ENCODE assay signal across 14 mouse cellular contexts in the genomic region with DNA sequence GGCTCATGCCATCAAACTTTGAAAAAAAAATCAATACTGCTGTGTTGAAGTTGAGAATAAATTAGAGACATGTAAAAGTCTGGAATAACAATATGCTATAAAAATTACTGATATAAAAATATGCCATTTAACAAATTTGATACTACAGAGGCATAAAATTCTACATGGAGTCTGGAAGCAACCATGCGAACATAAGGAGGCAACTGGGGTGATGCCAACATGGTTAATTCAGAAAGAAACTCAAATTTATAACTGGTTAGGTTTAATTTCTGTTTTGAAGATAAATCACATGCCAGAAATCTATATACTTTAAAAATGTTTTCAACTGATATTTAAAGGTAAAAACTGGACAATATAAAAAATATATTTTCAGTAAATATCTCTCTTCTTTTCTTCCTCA.
"Had no signal": no experiment of that assay in that cellular context is flagged by ENCODE, and none has a peak within 500 bp of the region (broad histone marks: within the 10 kb centered on the region; RNA-seq: fewer than 3 reads in every experiment).

No protein-coding gene starts in this region.

- H3K4me3 ChIP-seq: midbrain, embryonic 10.5 days; midbrain, embryonic 13.5 days; midbrain, embryonic 15.5 days; neural tube, embryonic 12.5 days; stomach, embryonic 15.5 days had no signal

- H3K9ac ChIP-seq: lung, embryonic 14.5 days; midbrain, embryonic 13.5 days; midbrain, embryonic 15.5 days; neural tube, embryonic 12.5 days; stomach, embryonic 15.5 days had no signal

- H3K27ac ChIP-seq: midbrain, embryonic 10.5 days; midbrain, embryonic 13.5 days; midbrain, embryonic 15.5 days; neural tube, embryonic 12.5 days; stomach, embryonic 15.5 days; stomach, postnatal 0 days had no signal

- H3K4me2 ChIP-seq: lung, embryonic 14.5 days; midbrain, embryonic 13.5 days; midbrain, embryonic 15.5 days; neural tube, embryonic 12.5 days; stomach, embryonic 15.5 days had no signal

- H3K4me1 ChIP-seq: midbrain, embryonic 10.5 days; midbrain, embryonic 13.5 days; midbrain, embryonic 15.5 days; neural tube, embryonic 12.5 days; stomach, embryonic 15.5 days had no signal

- H3K36me3 ChIP-seq: midbrain, embryonic 10.5 days; midbrain, embryonic 13.5 days; midbrain, embryonic 15.5 days; neural tube, embryonic 12.5 days; stomach, embryonic 15.5 days had no signal

- DNase-seq: lung, adult 18-20 months; lung, embryonic 14.5 days; lung, postnatal 10 days; lung, postnatal 4 days; right cerebral cortex, postnatal 14 days; thymus, adult 2 months; thymus, postnatal 25 days; thymus, postnatal 4 days had no signal

- ATAC-seq: midbrain, embryonic 13.5 days; midbrain, embryonic 15.5 days had no signal

- H3K27me3 ChIP-seq: midbrain, embryonic 13.5 days; midbrain, embryonic 15.5 days; neural tube, embryonic 12.5 days; stomach, embryonic 15.5 days had no signal

- H3K9me3 ChIP-seq: midbrain, embryonic 15.5 days; neural tube, embryonic 12.5 days; stomach, embryonic 15.5 days had no signal
